Mouse (Mus musculus): ENCODE data around the gene Cldn3.

Cldn3 gene

GRCm38 (mm10) chr5:134965852-134966821 is 19.9 kb upstream of the Cldn3 start:
- peak; percentile 49 for DNase-seq (ENCODE audit: low read depth)

GRCm38 (mm10) chr5:134967164-134967944 is 18.7 kb upstream of the Cldn3 start:
- DNase-seq (ENCODE audit: low read depth): no peak

GRCm38 (mm10) chr5:134970671-134971070 is 15.3 kb upstream of the Cldn3 start:
- DNase-seq (ENCODE audit: low read depth): no peak

- DNase-seq (ENCODE audit: low read depth): no peak
Observed at GRCm38 (mm10) chr5:134973081-134973480, 12.9 kb upstream of the Cldn3 start.

GRCm38 (mm10) chr5:134973526-134973925 is 12.5 kb upstream of the Cldn3 start:
- DNase-seq (ENCODE audit: low read depth): no peak

- DNase-seq (ENCODE audit: low read depth): peak; percentile 34
Observed at GRCm38 (mm10) chr5:134974294-134974693, 11.7 kb upstream of the Cldn3 start.

- DNase-seq (ENCODE audit: low read depth): no peak
Observed at GRCm38 (mm10) chr5:134974921-134975320, 11.1 kb upstream of the Cldn3 start.

- DNase-seq (ENCODE audit: low read depth): peak; percentile 38
Observed at GRCm38 (mm10) chr5:134976164-134976563, 9.8 kb upstream of the Cldn3 start.

GRCm38 (mm10) chr5:134976577-134977250 is 9.3 kb upstream of the Cldn3 start:
- DNase-seq (ENCODE audit: low read depth): no peak

- DNase-seq (ENCODE audit: low read depth): no peak
Observed at GRCm38 (mm10) chr5:134977837-134978236, 8.2 kb upstream of the Cldn3 start.

- DNase-seq (ENCODE audit: low read depth): no peak
Observed at GRCm38 (mm10) chr5:134981149-134981548, 4.9 kb upstream of the Cldn3 start.

GRCm38 (mm10) chr5:134983111-134983510 is 2.9 kb upstream of the Cldn3 start:
- DNase-seq (ENCODE audit: low read depth): no peak

GRCm38 (mm10) chr5:134983771-134984170 is 2.2 kb upstream of the Cldn3 start:
- no peak for DNase-seq (ENCODE audit: low read depth)

- DNase-seq (ENCODE audit: low read depth): no peak
Observed at GRCm38 (mm10) chr5:134986298-134987268, 569 bp downstream of the Cldn3 start.

GRCm38 (mm10) chr5:134989166-134989565 is 3.2 kb downstream of the Cldn3 start:
- no peak for DNase-seq (ENCODE audit: low read depth)

- DNase-seq (ENCODE audit: low read depth): no peak
Observed at GRCm38 (mm10) chr5:134989741-134990140, 3.7 kb downstream of the Cldn3 start.

GRCm38 (mm10) chr5:134992566-134992965 is 6.6 kb downstream of the Cldn3 start:
- no peak for DNase-seq (ENCODE audit: low read depth)

- no peak for DNase-seq (ENCODE audit: low read depth)
Observed at GRCm38 (mm10) chr5:134998359-134998758, 12.3 kb downstream of the Cldn3 start.

GRCm38 (mm10) chr5:134999797-135000196 is 13.8 kb downstream of the Cldn3 start:
- no peak for DNase-seq (ENCODE audit: low read depth)

GRCm38 (mm10) chr5:135000751-135001150 is 14.7 kb downstream of the Cldn3 start:
- no peak for DNase-seq (ENCODE audit: low read depth)

- DNase-seq (ENCODE audit: low read depth): no peak
Observed at GRCm38 (mm10) chr5:135001309-135001708, 15.3 kb downstream of the Cldn3 start.

All from c-Kit-positive CD71-positive TER-119-negative erythroid progenitor cells, embryonic 14.5 days (primary cell).